Mouse (Mus musculus): ENCODE measurements around the gene Zfp800. TPM values are rescaled to one million over a fixed set of nuclear protein-coding genes. Genes with fewer than 3 reads are reported as not detected.

The Zfp800 gene
- polyA plus RNA-seq, 1 experiment from 2014 or later: 28.6 TPM

GRCm38 (mm10) chr6:28421469-28422000 lies 23.7 kb upstream of the Zfp800 start:
- Histone ChIP-seq H3K36me3 (peaks cover 36% of the 10 kb centered on the region), H3K4me1 (replicated peaks) (peaks cover 50% of the 10 kb centered on the region), H3K4me3 (replicated peaks) (peak overlapping the region; percentile 94), H3K27ac (peak overlapping the region; percentile 60; the same call in 1 of the 2 replicates), H3K27me3 (no peaks in the 10 kb centered on the region), H3K9ac (replicated peaks) (peak overlapping the region; percentile 87), H3K4me2 (replicated peaks) (peak overlapping the region; percentile 100), H3K9me3 (no peaks in the 10 kb centered on the region)
- under 1% methylated on average over 27 of the region's 27 CpGs for WGBS
- peak; percentile 88 for ATAC-seq

GRCm38 (mm10) chr6:28420865-28421264 lies 23.1 kb upstream of the Zfp800 start:
- Histone ChIP-seq H3K4me1 (replicated peaks) (peaks cover 47% of the 10 kb centered on the region), H3K27me3 (no peaks in the 10 kb centered on the region), H3K36me3 (peaks cover 30% of the 10 kb centered on the region), H3K9ac (replicated peaks) (peak overlapping the region; percentile 87), H3K4me3 (replicated peaks) (peak overlapping the region; percentile 94), H3K4me2 (replicated peaks) (peak overlapping the region; percentile 100), H3K9me3 (no peaks in the 10 kb centered on the region), H3K27ac (no peak overlapping the region)
- no peak for ATAC-seq
- WGBS: 26% methylated on average over 13 of the region's 13 CpGs

- WGBS: 82% methylated on average over 17 of the region's 17 CpGs
- H3K4me2 ChIP-seq (replicated peaks): peak overlapping the region; percentile 100
- no peak for ATAC-seq
- H3K36me3 ChIP-seq: peaks cover 30% of the 10 kb centered on the region
- H3K9me3 ChIP-seq: no peaks in the 10 kb centered on the region
- peak overlapping the region; percentile 94 for H3K4me3 ChIP-seq (replicated peaks)
- H3K9ac ChIP-seq (replicated peaks): peak overlapping the region; percentile 87
- peaks cover 42% of the 10 kb centered on the region for H3K4me1 ChIP-seq (replicated peaks)
- no peaks in the 10 kb centered on the region for H3K27me3 ChIP-seq
- no peak overlapping the region for H3K27ac ChIP-seq
Measured at GRCm38 (mm10) chr6:28420361-28420760, 22.6 kb upstream of the Zfp800 start.

DNA sequence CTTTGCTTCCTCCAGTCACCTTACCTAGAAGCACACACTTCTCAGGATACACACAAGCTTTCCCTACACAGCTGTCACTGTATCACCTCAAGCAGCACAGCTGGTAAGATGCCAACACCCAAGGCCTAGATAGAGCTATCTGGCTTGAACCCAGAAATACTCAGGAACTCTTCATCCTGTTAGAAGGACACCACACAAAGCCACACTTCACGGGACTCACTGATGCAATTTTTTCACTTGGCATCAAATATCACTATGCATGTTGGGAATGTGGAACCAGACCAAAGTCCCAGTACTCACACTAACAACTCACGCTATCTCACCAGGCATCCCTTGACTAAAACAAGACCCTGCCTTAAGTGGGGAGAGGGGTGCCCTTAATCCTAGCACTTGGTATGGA lies 21.9 kb upstream of the Zfp800 start:
- Histone ChIP-seq H3K9me3 (no peaks in the 10 kb centered on the region), H3K4me2 (replicated peaks) (peak overlapping the region; percentile 100), H3K4me3 (replicated peaks) (0 out of 2 replicates have a peak overlapping the region, but pooled peaks have one; percentile 94), H3K27me3 (no peaks in the 10 kb centered on the region), H3K27ac (no peak overlapping the region), H3K36me3 (peaks cover 35% of the 10 kb centered on the region), H3K4me1 (replicated peaks) (peaks cover 36% of the 10 kb centered on the region), H3K9ac (replicated peaks) (peak overlapping the region; percentile 87; the same call in 1 of the 2 replicates)
- WGBS: 92% methylated on average over 2 of the region's 2 CpGs
- ATAC-seq: no peak

- no peaks in the 10 kb centered on the region for H3K9me3 ChIP-seq
- H3K9ac ChIP-seq (replicated peaks): no peak overlapping the region
- no peaks in the 10 kb centered on the region for H3K27me3 ChIP-seq
- no peak overlapping the region for H3K4me3 ChIP-seq (replicated peaks)
- peaks cover 29% of the 10 kb centered on the region for H3K4me1 ChIP-seq (replicated peaks)
- peaks cover 40% of the 10 kb centered on the region for H3K36me3 ChIP-seq
- WGBS: 91% methylated on average over 14 of the region's 14 CpGs
- H3K27ac ChIP-seq: no peak overlapping the region
- ATAC-seq: no peak
- H3K4me2 ChIP-seq (replicated peaks): no peak overlapping the region
Measured at GRCm38 (mm10) chr6:28418449-28418848, 20.6 kb upstream of the Zfp800 start.

- peaks cover 26% of the 10 kb centered on the region for H3K4me1 ChIP-seq (replicated peaks)
- H3K27me3 ChIP-seq: no peaks in the 10 kb centered on the region
- no peaks in the 10 kb centered on the region for H3K9me3 ChIP-seq
- WGBS: 89% methylated on average over 4 of the region's 4 CpGs
- no peak overlapping the region for H3K27ac ChIP-seq
- no peak overlapping the region for H3K4me2 ChIP-seq (replicated peaks)
- H3K4me3 ChIP-seq (replicated peaks): no peak overlapping the region
- ATAC-seq: no peak
- H3K36me3 ChIP-seq: peaks cover 46% of the 10 kb centered on the region
- no peak overlapping the region for H3K9ac ChIP-seq (replicated peaks)
Measured at GRCm38 (mm10) chr6:28416981-28417380, 19.2 kb upstream of the Zfp800 start.

GRCm38 (mm10) chr6:28411236-28411635 lies 13.4 kb upstream of the Zfp800 start:
- H3K27me3 ChIP-seq: no peaks in the 10 kb centered on the region
- peaks cover 24% of the 10 kb centered on the region for H3K36me3 ChIP-seq
- no peak overlapping the region for H3K27ac ChIP-seq
- no peaks in the 10 kb centered on the region for H3K4me1 ChIP-seq (replicated peaks)
- H3K4me3 ChIP-seq (replicated peaks): no peak overlapping the region
- no peaks in the 10 kb centered on the region for H3K9me3 ChIP-seq
- ATAC-seq: no peak
- WGBS: 71% methylated on average over 2 of the region's 2 CpGs
- no peak overlapping the region for H3K9ac ChIP-seq (replicated peaks)
- H3K4me2 ChIP-seq (replicated peaks): no peak overlapping the region

DNA sequence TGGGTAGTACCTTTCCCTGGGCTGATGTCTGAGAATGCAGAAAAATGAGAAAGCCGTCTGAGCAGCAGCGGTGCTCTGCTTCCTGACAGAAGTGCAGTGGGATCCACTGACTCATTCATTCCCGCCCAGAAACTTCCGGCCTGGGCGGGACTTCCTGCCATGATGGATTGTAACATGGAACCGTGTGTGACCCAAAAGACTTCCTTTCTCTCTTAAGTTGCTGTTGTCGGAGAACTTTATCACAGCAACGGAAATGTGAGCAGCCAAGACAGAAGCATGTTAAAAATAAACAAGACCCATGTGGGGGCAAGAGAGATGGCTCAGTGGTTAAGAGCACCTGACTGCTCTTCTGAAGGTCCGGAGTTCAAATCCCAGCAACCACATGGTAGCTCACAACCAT lies 12.2 kb upstream of the Zfp800 start:
- H3K4me1 ChIP-seq (replicated peaks): no peaks in the 10 kb centered on the region
- no peaks in the 10 kb centered on the region for H3K9me3 ChIP-seq
- H3K4me2 ChIP-seq (replicated peaks): no peak overlapping the region
- H3K4me3 ChIP-seq (replicated peaks): no peak overlapping the region
- 95% methylated on average over 9 of the region's 9 CpGs for WGBS
- no peaks in the 10 kb centered on the region for H3K27me3 ChIP-seq
- H3K9ac ChIP-seq (replicated peaks): no peak overlapping the region
- H3K36me3 ChIP-seq: peaks cover 16% of the 10 kb centered on the region
- H3K27ac ChIP-seq: no peak overlapping the region
- no peak for ATAC-seq

DNA sequence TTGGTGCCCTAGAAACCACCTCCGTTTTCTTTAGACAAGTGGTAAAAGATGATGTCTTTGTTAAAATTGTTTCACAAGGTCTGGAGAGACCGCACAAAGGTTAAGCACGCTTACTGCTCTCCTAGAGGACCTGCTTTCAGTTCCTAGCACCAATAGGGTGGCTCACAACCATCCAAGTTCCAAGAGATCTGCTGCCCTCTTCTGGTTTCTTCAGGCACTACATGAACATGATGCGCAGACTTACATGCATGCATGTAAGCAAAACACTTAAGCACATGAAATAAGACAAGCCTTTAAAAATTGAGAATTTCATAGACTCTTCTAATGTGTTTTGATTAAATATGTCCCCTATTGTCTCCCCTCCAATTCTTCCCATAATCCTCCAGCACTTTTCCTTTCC lies 2.0 kb upstream of the Zfp800 start:
- Histone ChIP-seq H3K27me3 (peaks cover 26% of the 10 kb centered on the region), H3K4me3 (replicated peaks) (no peak overlapping the region), H3K27ac (no peak overlapping the region), H3K9ac (replicated peaks) (no peak overlapping the region), H3K4me1 (replicated peaks) (peaks cover 22% of the 10 kb centered on the region), H3K36me3 (no peaks in the 10 kb centered on the region), H3K9me3 (0 out of 2 replicates have a peak, but pooled peaks cover 4% of the 10 kb centered on the region), H3K4me2 (replicated peaks) (no peak overlapping the region)
- 95% methylated on average over 4 of the region's 4 CpGs for WGBS
- no peak for ATAC-seq

DNA sequence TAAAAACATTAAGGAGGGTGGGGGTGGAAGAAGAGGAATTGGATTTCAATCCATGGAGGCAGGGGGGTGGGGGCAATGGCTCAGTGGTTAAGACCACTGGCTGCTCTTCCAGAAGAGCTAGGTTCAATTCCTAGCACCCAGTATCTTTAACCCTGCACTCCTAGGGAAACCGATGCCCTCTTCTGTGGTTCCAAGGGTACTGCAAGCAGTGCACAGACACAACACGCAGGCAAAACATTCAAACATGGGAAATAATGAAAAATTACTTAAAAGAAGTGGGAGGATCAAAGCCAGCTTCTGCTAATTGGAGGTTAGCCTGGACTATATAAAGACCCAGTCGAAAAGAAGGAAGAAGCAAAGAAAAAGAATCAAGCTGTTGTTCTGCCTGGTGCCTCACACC lies 921 bp upstream of the Zfp800 start:
- ATAC-seq: no peak
- Histone ChIP-seq H3K9me3 (0 out of 2 replicates have a peak, but pooled peaks cover under 1% of the 10 kb centered on the region), H3K27me3 (peaks cover 33% of the 10 kb centered on the region), H3K27ac (no peak overlapping the region), H3K4me2 (replicated peaks) (no peak overlapping the region), H3K4me3 (replicated peaks) (no peak overlapping the region), H3K4me1 (replicated peaks) (peaks cover 22% of the 10 kb centered on the region), H3K36me3 (no peaks in the 10 kb centered on the region), H3K9ac (replicated peaks) (no peak overlapping the region)
- 90% methylated on average over 3 of the region's 3 CpGs for WGBS

GRCm38 (mm10) chr6:28396853-28397457 lies 850 bp downstream of the Zfp800 start:
- under 1% methylated on average over 19 of the region's 19 CpGs for WGBS
- H3K4me3 ChIP-seq (replicated peaks): peak overlapping the region; percentile 40
- no peaks in the 10 kb centered on the region for H3K9me3 ChIP-seq
- H3K27ac ChIP-seq: peak overlapping the region; percentile 78
- H3K4me2 ChIP-seq (replicated peaks): peak overlapping the region; percentile 57
- no peaks in the 10 kb centered on the region for H3K36me3 ChIP-seq
- ATAC-seq: peak; percentile 48
- peaks cover 39% of the 10 kb centered on the region for H3K27me3 ChIP-seq
- peaks cover 22% of the 10 kb centered on the region for H3K4me1 ChIP-seq (replicated peaks)
- peak overlapping the region; percentile 64 for H3K9ac ChIP-seq (replicated peaks)

- H3K9ac ChIP-seq (replicated peaks): peak overlapping the region; percentile 64
- H3K4me2 ChIP-seq (replicated peaks): peak overlapping the region; percentile 57
- no peaks in the 10 kb centered on the region for H3K9me3 ChIP-seq
- peak overlapping the region; percentile 78; the same call in 1 of the 2 replicates for H3K27ac ChIP-seq
- ATAC-seq: peak; percentile 51
- H3K4me3 ChIP-seq (replicated peaks): peak overlapping the region; percentile 40
- no peaks in the 10 kb centered on the region for H3K36me3 ChIP-seq
- WGBS: 9% methylated on average over 15 of the region's 15 CpGs
- peaks cover 22% of the 10 kb centered on the region for H3K4me1 ChIP-seq (replicated peaks)
- peaks cover 39% of the 10 kb centered on the region for H3K27me3 ChIP-seq
Measured at GRCm38 (mm10) chr6:28396051-28396852, 1.6 kb downstream of the Zfp800 start.
